Mouse (Mus musculus) neural tube, embryonic 12.5 days (tissue): ENCODE data around the gene Abca3. TPM values are rescaled to one million over a fixed set of nuclear protein-coding genes. Genes with fewer than 3 reads are reported as not detected.
A peak's percentile ranks its signal among the peaks of the same experiment; 100 is the strongest.
"Not testable (repeated sequence)": the region's sequence is repeated elsewhere in the genome, so short reads cannot be mapped to it uniquely, and the experiment has no call there.

Experiments
- ATAC-seq: fragments of 200-750 bp; cut with Nextera tagmentation; 2 replicates; pipeline ENCODE4 v1.8.0; 2017; ENCODE audit warnings: low read depth, mild to moderate bottlenecking, moderate TSS enrichment, moderate library complexity; ENCODE audit not compliant: low FRiP score
- H3K27ac ChIP-seq: fragments of 300-500 bp; sonication (generic); 2 replicates; pipeline ENCODE4 v1.5.1; 2016
- H3K27me3 ChIP-seq: fragments of 300-500 bp; sonication (generic); replicated peaks from 2 replicates; pipeline ENCODE4 v1.6.1; 2016; ENCODE audit warnings: mild to moderate bottlenecking
- H3K36me3 ChIP-seq: fragments of 300-500 bp; sonication (generic); 2 replicates; pipeline ENCODE4 v1.6.1; 2016; ENCODE audit warnings: mild to moderate bottlenecking
- H3K4me1 ChIP-seq: fragments of 300-500 bp; sonication (generic); 2 replicates; pipeline ENCODE4 v1.6.1; 2016
- H3K4me2 ChIP-seq: fragments of 300-500 bp; sonication (generic); replicated peaks from 2 replicates; pipeline ENCODE4 v1.6.1; 2016; ENCODE audit warnings: mild to moderate bottlenecking
- H3K4me3 ChIP-seq: fragments of 300-500 bp; sonication (generic); 2 replicates; pipeline ENCODE4 v1.5.1; 2016
- H3K9ac ChIP-seq: fragments of 300-500 bp; sonication (generic); 2 replicates; pipeline ENCODE4 v1.6.1; 2016; ENCODE audit warnings: mild to moderate bottlenecking
- H3K9me3 ChIP-seq: fragments of 300-500 bp; sonication (generic); 2 replicates; pipeline ENCODE4 v1.6.1; 2016; ENCODE audit warnings: mild to moderate bottlenecking
- WGBS: fragments of 180-500 bp; shearing (Covaris S2); methylation state at CpG from one replicate; pipeline ENCODE4 v1.1.7; 2016; 5-methylcytosine and 5-hydroxymethylcytosine counted together
- polyA plus RNA-seq: library from polyadenylated mRNA; unstranded; fragments of >200 nt; fragmentation: Nextera tagmentation; extraction: Ambion mirVana; gene quantifications from 2 replicates; pipeline ENCODE4 v1.2.1, GENCODE M21; 2016

Gene Abca3
- polyA plus RNA-seq, 1 experiment from 2014 or later: 25.8 TPM

DNA sequence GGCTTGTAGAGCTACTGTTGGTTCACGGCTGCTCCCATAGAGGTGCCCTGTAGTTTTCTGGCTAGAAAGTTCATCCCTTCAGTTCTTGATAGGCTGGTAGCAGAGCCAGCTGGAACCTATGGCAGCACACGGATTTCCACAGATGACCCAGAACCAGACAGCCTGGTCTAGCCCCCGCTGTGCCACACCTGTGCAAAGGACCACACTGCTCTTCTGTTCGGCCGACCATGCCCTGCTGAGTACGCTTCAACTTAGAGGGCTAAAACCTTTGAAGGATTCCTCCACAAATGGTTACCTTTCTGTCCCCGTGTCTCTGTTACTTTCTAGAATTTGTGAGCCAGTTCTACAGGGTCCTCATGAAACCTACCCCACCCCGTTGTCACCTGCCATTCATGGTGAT lies 73.6 kb downstream of the Abca3 start:
- not testable (repeated sequence) for ATAC-seq, H3K9ac ChIP-seq, H3K9me3 ChIP-seq, H3K4me1 ChIP-seq, H3K27me3 ChIP-seq, H3K27ac ChIP-seq, H3K4me3 ChIP-seq, H3K4me2 ChIP-seq
- peaks cover 47% of the 10 kb centered on the region for H3K36me3 ChIP-seq
- WGBS: 92% methylated on average over 6 of the region's 8 CpGs

DNA sequence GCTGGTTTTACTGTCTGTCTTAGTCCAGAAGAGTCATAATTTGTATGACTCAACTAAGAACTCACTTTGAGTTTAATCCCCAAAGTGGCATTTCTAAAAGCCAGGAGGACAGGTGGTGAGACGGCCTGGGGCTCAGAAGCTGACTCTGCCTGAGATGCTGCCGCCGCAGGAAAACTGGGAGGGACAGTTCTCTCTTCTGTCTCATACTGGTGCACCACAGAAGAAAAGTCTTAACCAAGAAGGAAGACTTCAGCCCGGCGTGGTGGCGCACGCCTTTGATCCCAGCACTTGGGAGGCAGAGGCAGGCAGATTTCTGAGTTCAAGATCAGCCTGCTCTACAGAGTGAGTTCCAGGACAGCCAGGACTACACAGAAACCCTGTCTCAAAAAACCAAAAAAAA lies 74.2 kb downstream of the Abca3 start:
- WGBS: 88% methylated on average over 7 of the region's 7 CpGs
- Histone ChIP-seq H3K9me3 (no peaks in the 10 kb centered on the region), H3K27me3 (no peaks in the 10 kb centered on the region), H3K27ac (no peak overlapping the region), H3K36me3 (peaks cover 41% of the 10 kb centered on the region), H3K4me3 (no peak overlapping the region), H3K4me2 (peak overlapping the region; percentile 73; the same call in 1 of the 2 replicates), H3K4me1 (peaks cover 6% of the 10 kb centered on the region), H3K9ac (no peak overlapping the region)
- no peak for ATAC-seq

DNA sequence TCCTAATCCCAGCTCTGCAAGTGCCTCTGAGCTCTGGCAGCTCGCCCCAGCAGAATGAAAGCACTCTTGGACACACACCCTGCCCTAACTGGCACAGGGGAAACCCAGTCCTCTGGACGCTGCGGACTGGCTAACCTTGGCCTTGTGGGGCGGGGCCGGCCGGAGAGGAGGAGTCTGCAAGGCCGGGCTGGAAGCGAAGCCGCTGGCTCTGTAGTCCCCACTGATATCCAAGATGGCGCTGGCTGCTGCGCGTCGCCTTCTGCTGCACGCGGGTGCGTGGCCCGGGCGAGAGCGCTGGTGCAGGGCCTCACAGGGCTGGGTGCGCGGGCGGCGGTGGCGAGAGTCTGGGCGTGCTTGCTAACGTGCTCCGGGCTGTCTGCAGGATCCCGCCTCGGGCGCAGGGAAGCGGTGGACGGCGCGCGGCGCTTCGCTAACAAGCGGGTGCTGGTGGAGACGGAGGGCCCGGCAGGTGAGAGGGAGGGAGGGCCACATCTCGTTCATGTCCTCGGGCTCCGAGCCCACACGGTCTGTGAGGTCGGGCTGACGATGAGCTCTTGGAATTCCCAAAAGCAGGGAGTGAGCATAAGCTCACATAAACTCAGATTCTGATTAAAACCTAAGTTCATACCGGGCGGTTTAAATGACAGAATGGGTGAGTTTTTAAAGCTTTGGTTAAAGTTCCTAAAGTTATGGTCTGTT lies 74.9 kb downstream of the Abca3 start, which contains the start of gene Eci1:
Gene Eci1 (plus strand): TSS at position 171 of the 699 bp plus-strand sequence.
- peaks cover 34% of the 10 kb centered on the region for H3K36me3 ChIP-seq
- peak; percentile 96 for ATAC-seq
- peak within 1 kb of the TSS; percentile 78 for H3K4me3 ChIP-seq
- under 1% methylated on average over 48 of the region's 48 CpGs for WGBS
- no peaks in the 10 kb centered on the region for H3K9me3 ChIP-seq
- H3K27me3 ChIP-seq: no peaks in the 10 kb centered on the region
- H3K9ac ChIP-seq: peak within 1 kb of the TSS; percentile 82
- peak within 1 kb of the TSS; percentile 89 for H3K27ac ChIP-seq
- H3K4me2 ChIP-seq: peak within 1 kb of the TSS; percentile 73
- peaks cover 6% of the 10 kb centered on the region for H3K4me1 ChIP-seq

DNA sequence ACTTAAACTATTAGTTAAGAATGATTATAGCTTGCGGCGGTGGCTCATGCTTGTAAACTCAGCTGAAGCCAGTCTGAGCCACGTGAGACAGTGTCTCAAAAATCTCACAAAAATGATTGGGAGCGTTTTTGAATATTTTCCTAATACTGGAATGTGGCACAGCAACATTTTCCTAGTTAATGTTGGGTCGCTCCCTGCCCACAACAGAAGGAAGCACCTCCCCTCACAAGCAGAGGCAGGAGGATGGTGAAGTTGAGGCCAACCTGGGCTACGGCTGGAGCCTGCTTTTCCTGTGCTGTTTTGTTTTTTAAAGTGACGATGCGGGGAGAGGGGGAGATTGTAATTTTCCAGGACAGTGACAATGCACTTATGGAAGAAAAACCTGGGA lies 75.4 kb downstream of the Abca3 start:
- peak overlapping the region; percentile 73 for H3K4me2 ChIP-seq
- no peak overlapping the region for H3K27ac ChIP-seq
- H3K36me3 ChIP-seq: peaks cover 28% of the 10 kb centered on the region
- peaks cover 6% of the 10 kb centered on the region for H3K4me1 ChIP-seq
- ATAC-seq: 0 out of 2 replicates have a peak, but pooled peaks have one; percentile 2
- H3K4me3 ChIP-seq: peak overlapping the region; percentile 78
- WGBS: 8% methylated on average over 8 of the region's 8 CpGs
- H3K27me3 ChIP-seq: no peaks in the 10 kb centered on the region
- H3K9me3 ChIP-seq: no peaks in the 10 kb centered on the region
- H3K9ac ChIP-seq: peak overlapping the region; percentile 82

DNA sequence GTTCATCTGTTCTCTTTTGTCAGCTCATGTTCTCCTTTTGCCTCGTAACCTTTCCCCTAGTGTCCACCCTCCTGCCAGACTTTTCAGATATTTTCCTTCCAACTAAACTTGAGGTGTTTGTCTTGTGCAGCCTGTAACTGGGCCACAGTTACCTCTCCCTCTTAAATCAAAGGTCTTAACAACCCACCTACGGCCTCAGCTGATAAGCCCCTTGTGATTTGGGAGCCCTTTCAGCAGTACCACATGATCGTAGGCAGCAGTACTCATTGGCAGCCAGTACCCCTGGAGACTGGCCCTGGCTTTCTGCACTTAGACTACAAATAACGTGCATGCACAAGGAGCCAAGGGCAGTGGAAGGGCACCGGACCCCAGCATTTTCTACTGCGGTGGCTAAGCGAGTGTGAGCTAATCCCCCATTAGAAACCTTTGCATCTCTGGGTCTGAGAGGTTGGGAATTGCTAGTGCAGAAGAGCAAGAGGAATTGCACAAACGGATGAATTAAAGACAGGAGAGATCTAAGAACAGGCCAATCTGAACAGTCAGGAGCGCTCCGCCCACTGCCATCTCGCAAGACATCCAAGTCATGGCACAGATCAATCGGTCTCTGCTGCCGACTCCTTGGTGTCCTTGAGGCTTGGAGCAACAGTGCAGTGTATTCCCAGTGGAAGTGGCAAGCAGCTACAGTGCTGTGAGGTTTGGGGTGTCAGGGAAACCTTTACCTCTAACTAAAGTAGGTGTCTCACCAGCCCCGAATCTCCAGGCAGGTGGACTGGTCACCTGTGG lies 77.6 kb downstream of the Abca3 start:
- no peak overlapping the region for H3K27ac ChIP-seq
- no peak for ATAC-seq
- no peak overlapping the region for H3K4me3 ChIP-seq
- 90% methylated on average over 14 of the region's 14 CpGs for WGBS
- peaks cover 6% of the 10 kb centered on the region for H3K4me1 ChIP-seq
- no peak overlapping the region for H3K4me2 ChIP-seq
- peaks cover 16% of the 10 kb centered on the region for H3K36me3 ChIP-seq
- H3K9me3 ChIP-seq: no peaks in the 10 kb centered on the region
- no peaks in the 10 kb centered on the region for H3K27me3 ChIP-seq
- H3K9ac ChIP-seq: no peak overlapping the region

DNA sequence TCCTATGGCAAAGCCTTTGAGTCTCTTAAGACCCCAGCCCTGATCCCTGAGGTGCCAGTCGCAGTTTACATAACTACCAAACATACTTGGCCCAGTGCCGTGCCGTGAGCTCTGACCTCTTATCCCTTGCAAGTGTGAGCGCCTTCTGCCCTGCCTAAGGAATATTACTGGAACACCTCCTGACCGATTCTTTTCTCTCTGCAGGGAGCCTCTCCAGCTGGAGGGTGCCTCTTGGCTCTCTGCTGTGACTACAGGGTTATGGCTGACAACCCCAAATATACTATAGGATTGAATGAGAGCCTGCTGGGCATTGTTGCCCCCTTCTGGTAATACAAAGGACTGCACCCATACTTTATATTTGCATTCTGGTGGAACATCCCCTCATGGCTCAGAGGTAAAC lies 85.3 kb downstream of the Abca3 start:
- H3K36me3 ChIP-seq: peaks cover 68% of the 10 kb centered on the region

DNA sequence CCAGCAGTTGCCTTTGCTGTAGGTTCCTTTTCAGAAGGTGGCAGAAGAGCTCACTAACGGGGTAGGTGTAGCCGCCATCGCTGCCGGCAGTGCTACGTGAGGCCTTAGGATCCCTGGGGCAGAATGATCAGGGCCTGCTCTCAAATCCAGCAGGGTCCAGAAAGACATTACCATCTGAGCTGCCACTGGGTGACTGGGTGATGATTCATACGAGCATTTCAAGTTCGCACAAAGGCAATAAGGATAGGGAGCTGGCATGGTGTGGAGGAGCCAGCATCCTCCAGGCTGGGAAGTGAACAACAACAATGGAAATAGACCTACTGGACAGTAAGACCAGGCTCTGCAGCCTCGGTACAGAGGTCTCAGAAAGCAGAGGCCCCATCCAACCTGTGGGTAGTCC lies 88.6 kb downstream of the Abca3 start:
- Histone ChIP-seq H3K4me1 (no peaks in the 10 kb centered on the region), H3K4me2 (no peak overlapping the region), H3K9ac (no peak overlapping the region), H3K36me3 (peaks cover 89% of the 10 kb centered on the region), H3K27ac (no peak overlapping the region), H3K27me3 (no peaks in the 10 kb centered on the region), H3K9me3 (no peaks in the 10 kb centered on the region), H3K4me3 (no peak overlapping the region)
- ATAC-seq: no peak
- 92% methylated on average over 8 of the region's 8 CpGs for WGBS

More for the DNA sequence above, 85.3 kb downstream of the Abca3 start:
- no peak for ATAC-seq
- no peak overlapping the region for H3K27ac ChIP-seq
- no peak overlapping the region for H3K4me3 ChIP-seq
- H3K4me1 ChIP-seq: no peaks in the 10 kb centered on the region
- no peaks in the 10 kb centered on the region for H3K9me3 ChIP-seq
- no peak overlapping the region for H3K4me2 ChIP-seq
- no peak overlapping the region for H3K9ac ChIP-seq
- H3K27me3 ChIP-seq: no peaks in the 10 kb centered on the region
- WGBS: 69% methylated on average over 5 of the region's 5 CpGs

DNA sequence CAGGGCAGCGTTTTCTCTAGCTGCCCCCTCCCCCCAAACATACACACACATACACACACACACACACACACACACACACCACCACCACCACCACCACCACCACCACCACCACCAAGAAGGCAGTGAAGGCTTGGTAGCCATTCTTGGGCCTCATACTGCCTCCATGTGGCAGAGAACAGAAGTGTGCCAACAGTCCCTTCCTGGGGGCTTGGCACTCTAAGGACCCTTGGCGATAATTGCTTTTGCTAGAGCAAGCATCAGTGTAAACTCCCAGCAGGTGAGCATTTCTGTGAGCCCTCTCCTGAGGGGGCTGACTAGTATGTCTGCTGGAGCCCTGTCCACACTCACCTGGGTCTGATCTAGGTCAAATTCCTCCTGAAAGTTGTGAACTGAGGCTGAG lies 89.4 kb downstream of the Abca3 start:
- peaks cover 89% of the 10 kb centered on the region for H3K36me3 ChIP-seq
- no peak overlapping the region for H3K27ac ChIP-seq
- H3K4me1 ChIP-seq: no peaks in the 10 kb centered on the region
- H3K4me2 ChIP-seq: no peak overlapping the region
- H3K27me3 ChIP-seq: no peaks in the 10 kb centered on the region
- no peak overlapping the region for H3K4me3 ChIP-seq
- no peak for ATAC-seq
- no peak overlapping the region for H3K9ac ChIP-seq
- 32% methylated on average over 2 of the region's 2 CpGs for WGBS
- no peaks in the 10 kb centered on the region for H3K9me3 ChIP-seq

DNA sequence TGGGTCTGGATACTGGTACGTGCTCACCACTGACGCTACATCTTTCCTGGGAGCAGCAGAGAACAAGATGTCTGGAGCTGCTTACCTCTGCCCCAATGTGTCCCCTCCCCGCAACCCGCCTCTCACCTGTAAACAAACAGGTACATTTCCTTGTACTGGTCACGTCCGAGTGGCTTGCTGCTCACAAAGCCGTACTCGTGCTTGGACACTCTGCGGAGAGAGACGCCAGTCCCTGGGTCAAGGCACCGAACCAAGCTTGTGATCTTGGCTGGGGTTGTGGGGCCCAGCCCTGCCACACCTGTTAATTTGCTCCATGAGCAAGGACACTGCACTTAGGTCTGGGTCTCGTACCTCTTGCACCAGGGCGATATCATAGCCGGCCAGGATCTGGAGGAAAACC lies 90.4 kb downstream of the Abca3 start:
- 90% methylated on average over 14 of the region's 14 CpGs for WGBS
- H3K4me1 ChIP-seq: no peaks in the 10 kb centered on the region
- no peak overlapping the region for H3K4me3 ChIP-seq
- H3K4me2 ChIP-seq: no peak overlapping the region
- H3K27ac ChIP-seq: no peak overlapping the region
- peaks cover 96% of the 10 kb centered on the region for H3K36me3 ChIP-seq
- no peak for ATAC-seq
- H3K9ac ChIP-seq: no peak overlapping the region
- H3K27me3 ChIP-seq: no peaks in the 10 kb centered on the region
- H3K9me3 ChIP-seq: no peaks in the 10 kb centered on the region

DNA sequence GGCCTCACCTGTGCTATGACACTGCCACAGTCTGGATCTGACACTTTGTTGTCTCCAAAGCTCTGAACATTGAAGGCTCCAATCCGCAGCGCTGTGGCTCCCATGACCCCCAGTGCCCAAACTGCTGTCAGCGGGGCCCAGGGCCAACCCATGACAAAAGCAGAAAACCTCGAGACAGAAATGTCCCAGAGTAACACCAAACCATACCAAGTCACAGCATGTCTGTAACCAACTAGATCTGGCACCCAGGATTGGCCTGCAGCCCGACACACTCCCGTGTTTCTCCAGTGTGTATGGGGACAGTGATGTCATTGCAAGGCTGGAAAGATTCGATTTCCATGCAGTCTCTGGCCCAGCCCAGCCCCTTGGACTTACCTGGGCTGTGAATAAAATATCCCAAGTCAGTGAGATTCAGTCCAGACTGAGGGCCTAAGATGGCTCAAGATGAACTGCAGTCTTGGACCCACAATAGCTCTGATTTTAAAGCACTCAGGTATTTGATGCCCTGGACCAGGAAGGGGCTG lies 90.9 kb downstream of the Abca3 start, which contains the start of gene Dnase1l2:
Gene Dnase1l2 (minus strand): TSS at position 474 of the 524 bp plus-strand sequence.
- Histone ChIP-seq H3K27ac (no peak within 1 kb of the TSS), H3K36me3 (peaks cover 98% of the 10 kb centered on the region), H3K9me3 (no peaks in the 10 kb centered on the region), H3K4me2 (no peak within 1 kb of the TSS), H3K4me3 (no peak within 1 kb of the TSS), H3K9ac (no peak within 1 kb of the TSS), H3K27me3 (no peaks in the 10 kb centered on the region), H3K4me1 (no peaks in the 10 kb centered on the region)
- ATAC-seq: no peak
- WGBS: 84% methylated on average over 7 of the region's 7 CpGs

DNA sequence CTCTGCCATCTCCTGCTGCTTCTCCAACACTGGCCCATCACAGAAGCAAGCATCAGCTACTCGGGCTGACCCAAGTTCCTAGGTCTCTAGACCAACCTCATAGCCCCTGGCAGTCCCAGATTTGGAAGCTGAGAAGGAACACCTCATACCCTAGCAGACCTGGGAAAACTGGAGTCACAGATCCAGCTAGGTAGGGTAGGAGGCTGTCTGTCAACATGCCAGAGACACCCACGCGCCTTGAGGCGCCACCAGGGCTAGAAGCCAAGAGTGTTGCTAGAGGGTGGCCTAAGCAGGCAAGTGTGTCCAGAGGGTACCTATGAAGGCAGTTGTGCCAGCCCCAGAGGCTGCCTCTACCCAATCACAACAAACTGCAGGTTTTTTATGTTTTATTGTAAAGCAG lies 91.7 kb downstream of the Abca3 start:
- Histone ChIP-seq H3K36me3 (peaks cover 99% of the 10 kb centered on the region), H3K9ac (no peak overlapping the region), H3K4me2 (no peak overlapping the region), H3K27me3 (no peaks in the 10 kb centered on the region), H3K27ac (no peak overlapping the region), H3K4me3 (no peak overlapping the region), H3K4me1 (no peaks in the 10 kb centered on the region), H3K9me3 (no peaks in the 10 kb centered on the region)
- ATAC-seq: no peak
- 88% methylated on average over 4 of the region's 4 CpGs for WGBS

DNA sequence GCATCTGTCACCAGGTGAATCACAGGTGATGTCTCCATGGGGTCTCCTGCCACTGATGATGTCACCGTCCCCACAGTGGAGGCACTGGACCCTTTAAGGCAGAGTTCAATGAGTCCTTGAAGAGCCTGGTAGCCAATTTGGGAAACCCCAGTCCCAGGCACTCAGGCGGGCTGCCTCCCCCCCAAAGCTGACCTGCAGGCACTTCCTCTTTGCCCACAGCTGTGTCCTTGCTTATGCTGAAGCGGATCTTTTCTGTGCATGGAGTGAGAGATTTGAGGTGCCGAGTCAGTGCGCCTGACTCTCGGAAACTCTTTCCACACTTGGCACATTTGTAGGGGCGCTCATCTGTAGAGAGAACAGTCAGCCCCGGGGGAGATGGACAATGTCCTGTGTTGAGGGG lies 94.8 kb downstream of the Abca3 start:
- Histone ChIP-seq H3K4me1 (no peaks in the 10 kb centered on the region), H3K4me2 (no peak overlapping the region), H3K36me3 (peaks cover 97% of the 10 kb centered on the region), H3K9ac (no peak overlapping the region), H3K27ac (no peak overlapping the region), H3K9me3 (no peaks in the 10 kb centered on the region), H3K27me3 (no peaks in the 10 kb centered on the region), H3K4me3 (no peak overlapping the region)
- 97% methylated on average over 8 of the region's 8 CpGs for WGBS
- no peak for ATAC-seq
